Mouse (Mus musculus) spleen, adult 12 weeks (tissue): Measurements from ENCODE around the gene Usp31.

Experiments
- DNase-seq: peaks from one replicate; pipeline ENCODE4 v3.0.0; 2022; ENCODE audit warnings: low spot score

Gene Usp31

GRCm38 (mm10) chr7:121658866-121659265, 48.2 kb downstream of the Usp31 start:
- no peak for DNase-seq

GRCm38 (mm10) chr7:121654675-121655074, 52.4 kb downstream of the Usp31 start:
- no peak for DNase-seq

- no peak for DNase-seq
Observed at GRCm38 (mm10) chr7:121652629-121653028, 54.4 kb downstream of the Usp31 start.

DNA sequence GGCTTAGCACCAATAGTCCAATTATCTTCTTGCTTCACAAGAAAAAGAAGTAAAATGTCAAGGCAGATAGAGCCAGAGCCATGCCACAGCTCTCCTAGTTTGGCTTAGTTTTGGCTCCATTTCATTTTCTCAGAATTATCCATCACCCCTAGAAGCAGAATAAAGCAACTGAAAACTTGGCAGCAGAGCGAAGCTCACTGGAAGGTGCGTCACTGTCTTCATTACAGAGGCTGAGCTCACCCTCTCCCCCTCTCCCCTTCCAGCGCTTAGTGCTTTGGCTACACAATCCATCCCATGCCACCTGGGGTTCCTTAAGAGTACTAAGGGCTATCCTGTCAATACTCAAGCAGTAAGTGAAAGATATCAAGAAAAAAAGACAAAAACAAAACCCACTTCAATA, 56.3 kb downstream of the Usp31 start:
- no peak for DNase-seq

DNA sequence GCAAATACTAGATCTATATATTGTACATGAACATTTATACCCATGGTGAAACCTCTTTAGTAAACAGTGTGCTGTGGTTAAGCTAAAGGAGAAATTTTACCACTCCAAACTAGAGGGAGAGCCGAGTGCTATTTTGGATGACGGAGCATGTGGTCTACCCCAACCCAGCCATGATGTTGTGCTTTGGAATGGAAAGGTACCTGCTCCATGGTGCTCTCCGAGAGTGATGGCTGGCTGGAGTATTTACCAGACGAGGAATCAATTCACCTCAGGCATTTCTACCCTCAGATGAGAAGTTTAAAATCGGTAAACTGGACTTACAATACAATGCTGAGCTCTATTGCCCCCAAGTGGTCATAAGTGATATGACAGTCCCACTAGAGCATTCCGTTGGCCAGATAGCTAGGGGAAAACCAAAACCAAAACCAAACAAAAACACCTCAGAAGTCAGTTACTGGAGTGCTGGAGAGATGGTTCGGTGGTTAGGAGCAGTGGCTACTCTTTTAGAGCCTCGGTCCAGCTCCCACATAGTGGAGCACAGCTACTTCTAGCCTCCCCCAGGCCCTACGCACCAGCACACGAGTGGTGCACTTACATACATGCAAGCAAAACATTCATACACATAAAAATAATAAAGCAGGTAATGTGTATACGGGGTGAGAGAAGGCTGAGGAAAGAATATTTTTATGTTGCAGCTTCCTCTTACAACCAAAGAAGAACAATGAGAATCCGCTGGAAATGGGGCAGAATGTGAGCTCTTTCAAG, 65.9 kb downstream of the Usp31 start:
- peak; percentile 21 for DNase-seq

DNA sequence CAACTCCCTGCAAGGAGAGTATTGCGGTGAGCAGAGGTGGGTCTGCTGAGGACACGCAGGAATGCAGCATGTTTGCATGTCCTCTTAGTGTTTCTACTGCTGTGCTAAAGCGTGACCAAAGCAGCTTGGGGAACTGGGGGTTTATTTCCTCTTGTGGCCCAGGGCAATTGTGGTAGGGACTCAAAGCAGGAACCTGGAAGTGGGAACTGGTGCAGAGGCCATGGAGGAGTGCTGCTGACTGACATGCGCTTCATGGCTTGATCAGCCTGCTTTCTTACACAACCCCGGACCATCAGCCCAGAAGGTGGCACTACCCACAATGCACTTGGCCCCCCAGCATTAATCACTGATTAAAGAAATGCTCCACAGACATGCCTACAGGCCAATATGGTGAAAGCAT, 70.3 kb downstream of the Usp31 start:
- DNase-seq, result no peak

- DNase-seq, result no peak
Observed at GRCm38 (mm10) chr7:121634236-121634635, 72.8 kb downstream of the Usp31 start.

- DNase-seq, result no peak
Observed at GRCm38 (mm10) chr7:121622835-121623420, 84.1 kb downstream of the Usp31 start.

GRCm38 (mm10) chr7:121622433-121622832, 84.6 kb downstream of the Usp31 start:
- DNase-seq, result no peak

- DNase-seq, result no peak
Observed at GRCm38 (mm10) chr7:121601697-121602096, 105.4 kb downstream of the Usp31 start.

GRCm38 (mm10) chr7:121596401-121596800, 110.7 kb downstream of the Usp31 start:
- no peak for DNase-seq

DNA sequence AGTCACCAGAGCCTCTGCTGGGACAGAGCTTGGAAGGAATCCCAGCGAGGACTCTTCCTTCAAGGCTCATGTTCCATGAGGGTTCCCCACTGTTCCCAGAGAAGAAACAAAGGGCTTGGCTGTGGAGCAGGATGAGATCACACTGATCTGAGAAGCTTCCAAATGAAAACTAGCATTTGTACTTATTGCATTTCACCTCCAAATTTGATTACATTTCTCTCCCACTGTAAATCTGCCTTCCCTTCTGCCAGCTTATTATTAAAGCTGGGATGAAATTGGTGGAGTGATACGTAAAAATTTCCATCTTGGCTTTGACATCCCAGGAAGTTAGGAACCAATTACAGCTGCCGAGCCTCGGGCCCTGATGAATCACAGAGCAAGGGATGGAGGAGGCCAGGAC, 111.6 kb downstream of the Usp31 start:
- DNase-seq, result no peak

- DNase-seq, result no peak
Observed at GRCm38 (mm10) chr7:121595085-121595484, 112.0 kb downstream of the Usp31 start.

DNA sequence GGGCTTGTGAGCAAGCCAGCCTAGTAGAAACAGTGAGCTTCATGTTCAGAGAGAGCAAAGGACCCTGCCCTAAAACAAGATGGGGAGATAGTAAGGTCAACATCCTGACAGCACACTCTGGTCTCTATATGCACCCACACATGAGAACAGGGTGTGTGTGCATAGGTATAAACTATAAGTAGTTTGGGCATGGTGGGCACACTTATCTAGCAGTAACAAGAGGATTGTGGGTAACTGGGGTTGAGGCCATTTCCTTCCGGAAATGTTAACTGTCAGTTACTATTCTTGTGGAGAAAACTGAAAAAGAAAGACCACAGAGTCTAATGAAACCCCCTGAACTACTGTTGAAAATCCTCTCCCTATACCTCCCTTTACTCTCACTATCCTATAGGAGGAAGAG, 112.4 kb downstream of the Usp31 start:
- DNase-seq, result no peak
